Mouse (Mus musculus): ENCODE measurements around the gene Ccl1. TPM values are rescaled to one million over a fixed set of nuclear protein-coding genes. Genes with fewer than 3 reads are reported as not detected.

The Ccl1 gene
- polyA plus RNA-seq, 1 experiment = not detected

- no peak overlapping the region for H3K27ac ChIP-seq (ENCODE audit: insufficient read depth, low read length)
- no peaks in the 10 kb centered on the region for H3K4me1 ChIP-seq (ENCODE audit: control insufficient read depth, insufficient read depth, low read length)
- H3K4me3 ChIP-seq (ENCODE audit: insufficient read depth, low read length) = no peak overlapping the region
- no peak for TF ChIP-seq CTCF (IDR thresholded peaks at IDR 0.05; ENCODE audit: borderline replicate concordance, insufficient read depth, low read length)
- TF ChIP-seq POLR2A (IDR thresholded peaks at IDR 0.05; ENCODE audit: low read depth, low read length) = no peak
Measured at GRCm38 (mm10) chr11:82259131-82259530, 46.4 kb downstream of the Ccl1 start.

DNA sequence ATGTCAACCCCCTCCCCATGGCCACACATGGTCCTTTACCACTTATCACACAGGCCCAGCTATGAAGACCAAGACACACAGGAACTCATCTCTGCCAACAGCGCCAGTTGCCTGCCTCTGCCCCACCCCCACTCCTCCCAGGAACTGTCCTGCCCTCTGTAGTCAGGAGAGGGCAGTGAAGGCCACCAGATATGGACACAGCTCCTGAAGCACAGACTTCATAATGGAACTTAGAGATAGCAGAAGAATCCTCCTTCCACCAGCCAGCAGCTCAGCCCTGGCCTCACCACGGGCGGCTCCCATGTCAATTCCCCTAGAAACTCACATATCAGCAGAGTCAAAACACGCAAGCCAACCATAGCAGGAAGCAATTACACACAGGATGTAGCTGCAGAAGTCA is 49.9 kb downstream of the Ccl1 start:
- TF ChIP-seq CTCF (IDR thresholded peaks at IDR 0.05; ENCODE audit: borderline replicate concordance, insufficient read depth, low read length) = 0 out of 2 replicates have a peak, but pooled peaks have one; percentile 22
- TF ChIP-seq POLR2A (IDR thresholded peaks at IDR 0.05; ENCODE audit: low read depth, low read length) = no peak
- H3K27ac ChIP-seq (ENCODE audit: insufficient read depth, low read length) = no peak overlapping the region
- H3K4me1 ChIP-seq (ENCODE audit: control insufficient read depth, insufficient read depth, low read length) = no peaks in the 10 kb centered on the region
- H3K4me3 ChIP-seq (ENCODE audit: insufficient read depth, low read length) = no peak overlapping the region

DNA sequence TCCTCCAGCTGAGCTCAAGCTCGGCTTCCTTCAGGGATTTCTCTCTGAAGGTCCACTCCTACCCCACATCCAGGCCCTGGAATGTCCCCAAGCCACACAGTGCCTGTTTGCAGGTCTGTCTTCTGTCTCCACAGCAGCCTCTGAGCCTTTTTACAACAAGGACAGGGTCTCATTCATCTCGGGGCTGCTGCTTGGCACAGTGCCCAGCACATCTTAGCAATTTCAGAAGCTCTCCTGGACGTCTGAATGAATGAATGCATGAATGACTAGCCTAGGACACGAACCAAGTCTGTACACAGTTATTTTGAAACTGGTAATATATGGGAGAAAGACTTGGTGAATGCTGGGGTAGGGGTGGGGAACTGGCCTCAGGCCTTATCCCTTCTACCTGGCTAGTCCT is 52.1 kb downstream of the Ccl1 start:
- H3K4me3 ChIP-seq (ENCODE audit: insufficient read depth, low read length) = no peak overlapping the region
- TF ChIP-seq CTCF (IDR thresholded peaks at IDR 0.05; ENCODE audit: borderline replicate concordance, insufficient read depth, low read length) = no peak
- TF ChIP-seq POLR2A (IDR thresholded peaks at IDR 0.05; ENCODE audit: low read depth, low read length) = no peak
- H3K27ac ChIP-seq (ENCODE audit: insufficient read depth, low read length) = no peak overlapping the region
- no peaks in the 10 kb centered on the region for H3K4me1 ChIP-seq (ENCODE audit: control insufficient read depth, insufficient read depth, low read length)

DNA sequence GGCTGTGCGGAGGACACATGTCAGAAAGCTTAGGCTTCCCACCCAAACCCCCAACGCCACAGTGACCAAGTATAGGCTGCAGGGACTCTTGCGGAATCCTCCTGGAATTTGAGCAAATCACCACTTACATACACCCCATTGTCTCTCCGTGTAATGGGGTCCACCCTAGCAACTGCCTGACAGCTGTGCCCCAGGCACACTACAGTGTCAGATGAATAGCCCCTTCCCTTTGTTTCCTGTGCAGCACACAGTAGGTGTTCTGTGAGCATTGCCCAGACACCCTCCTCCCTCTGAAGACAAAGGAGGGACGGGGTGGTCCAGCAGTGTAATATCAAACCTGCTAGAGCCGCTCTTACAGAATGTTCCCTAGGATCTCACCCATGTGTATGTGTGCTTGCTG is 54.2 kb downstream of the Ccl1 start:
- Histone ChIP-seq H3K4me3 (ENCODE audit: insufficient read depth, low read length) (no peak overlapping the region), H3K4me1 (ENCODE audit: control insufficient read depth, insufficient read depth, low read length) (no peaks in the 10 kb centered on the region), H3K27ac (ENCODE audit: insufficient read depth, low read length) (no peak overlapping the region)
- no peak for TF ChIP-seq POLR2A (IDR thresholded peaks at IDR 0.05; ENCODE audit: low read depth, low read length)
- no peak for TF ChIP-seq CTCF (IDR thresholded peaks at IDR 0.05; ENCODE audit: borderline replicate concordance, insufficient read depth, low read length)

DNA sequence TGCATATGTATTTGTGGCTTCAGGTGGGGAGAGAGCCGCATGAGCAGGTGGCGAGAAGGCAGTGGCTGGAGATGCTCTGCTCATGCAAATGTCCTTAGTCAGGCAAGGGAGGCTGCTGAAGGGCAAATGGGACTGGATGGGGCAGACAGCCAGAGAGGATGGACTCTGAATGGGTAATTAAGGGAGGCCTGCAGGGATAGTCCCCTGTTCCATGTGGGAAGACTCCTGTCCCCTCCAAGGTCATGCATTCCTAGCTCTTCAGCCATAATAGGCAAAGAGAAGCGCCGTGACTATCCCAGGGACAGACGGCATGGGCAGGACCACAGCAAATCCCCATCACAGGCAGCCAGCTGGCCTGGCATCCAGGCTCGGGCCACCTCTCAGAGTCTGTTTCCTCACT is 55.5 kb downstream of the Ccl1 start:
- Histone ChIP-seq H3K4me3 (ENCODE audit: insufficient read depth, low read length) (no peak overlapping the region), H3K27ac (ENCODE audit: insufficient read depth, low read length) (no peak overlapping the region), H3K4me1 (ENCODE audit: control insufficient read depth, insufficient read depth, low read length) (no peaks in the 10 kb centered on the region)
- no peak for TF ChIP-seq CTCF (IDR thresholded peaks at IDR 0.05; ENCODE audit: borderline replicate concordance, insufficient read depth, low read length)
- TF ChIP-seq POLR2A (IDR thresholded peaks at IDR 0.05; ENCODE audit: low read depth, low read length) = no peak

DNA sequence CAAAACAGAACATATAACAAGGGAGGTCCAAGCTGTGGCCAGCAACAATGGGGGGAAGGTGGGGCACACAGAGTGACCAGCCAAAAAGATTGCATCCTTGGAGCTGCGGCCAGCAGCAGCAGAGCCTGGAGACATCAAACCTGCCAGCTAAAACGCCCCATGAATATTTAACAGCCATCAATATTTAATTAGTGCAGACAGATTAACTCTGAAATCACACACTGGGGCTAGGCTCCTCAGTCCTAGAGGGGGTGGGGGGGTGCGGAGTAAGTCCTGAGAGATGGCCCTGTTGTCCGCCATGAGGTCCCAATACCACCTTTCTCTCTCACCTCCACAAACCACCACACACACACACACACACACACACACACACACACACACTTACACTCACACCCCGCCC is 68.1 kb downstream of the Ccl1 start:
- H3K4me3 ChIP-seq (ENCODE audit: insufficient read depth, low read length) = no peak overlapping the region
- H3K4me1 ChIP-seq (ENCODE audit: control insufficient read depth, insufficient read depth, low read length) = no peaks in the 10 kb centered on the region
- no peak overlapping the region for H3K27ac ChIP-seq (ENCODE audit: insufficient read depth, low read length)
- no peak for TF ChIP-seq CTCF (IDR thresholded peaks at IDR 0.05; ENCODE audit: borderline replicate concordance, insufficient read depth, low read length)
- TF ChIP-seq POLR2A (IDR thresholded peaks at IDR 0.05; ENCODE audit: low read depth, low read length) = no peak

DNA sequence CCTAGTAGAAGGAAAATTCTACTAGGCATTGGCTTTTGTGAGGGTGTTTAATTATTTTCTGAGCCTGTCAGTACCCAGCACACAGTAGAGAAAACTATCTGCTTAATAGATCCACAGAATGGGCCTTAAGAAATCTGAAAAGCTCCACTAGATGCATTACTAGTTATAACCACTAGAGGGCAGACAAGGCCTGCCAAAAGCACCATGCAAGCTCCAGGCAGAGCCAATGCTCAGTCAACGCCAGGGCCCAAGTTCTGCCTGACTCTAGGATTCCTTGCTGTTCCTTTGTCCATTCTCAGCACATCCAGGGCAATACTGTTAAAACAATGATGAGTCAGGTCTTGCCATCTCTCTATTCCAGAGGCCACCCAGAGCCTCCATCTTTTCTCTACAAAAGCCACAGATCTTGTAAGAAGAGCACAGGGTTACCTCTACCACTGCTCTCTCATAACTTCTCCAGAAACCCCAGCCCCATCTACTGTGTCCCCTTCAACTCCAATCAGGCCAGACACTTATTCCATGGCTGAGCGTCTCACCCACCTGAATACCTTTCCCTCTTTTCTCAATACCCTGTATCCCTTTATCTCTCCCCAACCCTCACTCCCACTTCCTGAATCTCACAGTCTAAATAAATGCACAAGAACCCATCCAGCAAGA is 69.8 kb downstream of the Ccl1 start:
- TF ChIP-seq POLR2A (IDR thresholded peaks at IDR 0.05; ENCODE audit: low read depth, low read length) (no peak), CTCF (IDR thresholded peaks at IDR 0.05; ENCODE audit: borderline replicate concordance, insufficient read depth, low read length) (peak; percentile 73)
- Histone ChIP-seq H3K4me1 (ENCODE audit: control insufficient read depth, insufficient read depth, low read length) (no peaks in the 10 kb centered on the region), H3K27ac (ENCODE audit: insufficient read depth, low read length) (no peak overlapping the region), H3K4me3 (ENCODE audit: insufficient read depth, low read length) (no peak overlapping the region)

DNA sequence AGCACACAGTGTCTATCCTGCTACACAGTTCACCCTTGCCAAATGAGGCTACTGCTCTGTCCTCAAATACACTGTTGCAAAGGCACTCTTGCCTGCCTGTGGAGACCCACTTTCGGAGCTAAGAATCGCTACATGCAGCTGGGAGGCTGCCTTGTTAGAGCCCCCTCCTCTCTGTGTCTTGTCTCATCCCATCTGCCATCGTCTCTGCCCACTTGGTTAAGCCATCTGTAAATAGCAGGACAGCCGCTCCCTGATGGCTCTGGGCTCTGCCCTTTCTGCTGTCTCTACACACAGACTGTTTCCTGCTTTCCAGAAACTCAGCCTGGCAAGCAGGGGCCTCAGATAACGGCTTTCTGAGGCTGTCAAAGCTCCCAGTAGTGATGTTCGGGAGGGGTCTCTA is 71.5 kb downstream of the Ccl1 start:
- Histone ChIP-seq H3K4me1 (ENCODE audit: control insufficient read depth, insufficient read depth, low read length) (no peaks in the 10 kb centered on the region), H3K4me3 (ENCODE audit: insufficient read depth, low read length) (no peak overlapping the region), H3K27ac (ENCODE audit: insufficient read depth, low read length) (no peak overlapping the region)
- no peak for TF ChIP-seq CTCF (IDR thresholded peaks at IDR 0.05; ENCODE audit: borderline replicate concordance, insufficient read depth, low read length)

DNA sequence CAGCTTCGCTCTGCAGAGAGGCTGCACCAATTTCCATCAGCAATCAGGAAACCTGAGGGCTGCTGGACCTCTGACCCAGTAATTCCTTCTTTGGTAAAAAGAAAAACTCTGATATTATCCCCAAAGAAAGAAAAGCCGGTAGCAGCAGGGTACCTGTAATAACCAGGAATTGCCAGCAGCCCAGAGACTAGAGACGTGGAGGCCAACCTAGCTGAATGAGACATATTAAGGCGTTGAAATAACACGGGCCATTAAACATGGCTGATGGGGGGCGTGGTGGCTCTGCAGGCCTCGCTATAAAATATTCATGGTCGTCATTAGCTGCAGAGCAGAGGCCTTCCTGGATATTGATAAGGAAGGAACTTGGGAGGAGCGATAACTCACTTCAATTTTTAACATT is 78.5 kb downstream of the Ccl1 start:
- no peak overlapping the region for H3K4me3 ChIP-seq (ENCODE audit: insufficient read depth, low read length)
- TF ChIP-seq POLR2A (IDR thresholded peaks at IDR 0.05; ENCODE audit: low read depth, low read length) = no peak
- no peak for TF ChIP-seq CTCF (IDR thresholded peaks at IDR 0.05; ENCODE audit: borderline replicate concordance, insufficient read depth, low read length)
- H3K27ac ChIP-seq (ENCODE audit: insufficient read depth, low read length) = no peak overlapping the region

DNA sequence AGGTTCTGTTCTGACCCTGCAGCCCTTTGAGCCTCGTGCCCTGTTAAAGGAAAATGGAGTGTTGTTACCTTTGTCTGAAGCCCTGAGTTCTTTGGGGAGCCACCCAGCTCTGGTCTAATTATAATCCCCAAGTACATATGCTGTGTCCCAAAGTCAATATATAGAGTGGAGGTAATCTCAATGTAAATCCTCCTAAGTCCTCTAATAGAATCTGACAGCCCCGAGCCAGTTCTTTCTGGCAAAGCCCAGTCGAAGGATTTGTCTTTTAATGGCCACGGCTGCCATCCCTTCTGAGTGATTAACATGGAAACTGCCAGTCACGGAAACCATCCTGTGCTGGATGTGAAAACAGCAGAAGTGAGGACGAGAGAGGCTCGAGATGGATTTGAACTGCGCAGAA is 79.6 kb downstream of the Ccl1 start:
- TF ChIP-seq CTCF (IDR thresholded peaks at IDR 0.05; ENCODE audit: borderline replicate concordance, insufficient read depth, low read length) (no peak), POLR2A (IDR thresholded peaks at IDR 0.05; ENCODE audit: low read depth, low read length) (no peak)
- no peak overlapping the region for H3K27ac ChIP-seq (ENCODE audit: insufficient read depth, low read length)
- H3K4me3 ChIP-seq (ENCODE audit: insufficient read depth, low read length) = no peak overlapping the region
- H3K4me1 ChIP-seq (ENCODE audit: control insufficient read depth, insufficient read depth, low read length) = no peaks in the 10 kb centered on the region

More for the DNA sequence above, 78.5 kb downstream of the Ccl1 start:
- H3K4me1 ChIP-seq (ENCODE audit: control insufficient read depth, insufficient read depth, low read length) = no peaks in the 10 kb centered on the region
